Mouse (Mus musculus): ENCODE results near the gene Dcxr. TPM values are rescaled to one million over a fixed set of nuclear protein-coding genes. Genes with fewer than 3 reads are reported as not detected.

Dcxr gene
- polyA plus RNA-seq, 1 experiment from 2014 or later: 14.3 TPM

DNA sequence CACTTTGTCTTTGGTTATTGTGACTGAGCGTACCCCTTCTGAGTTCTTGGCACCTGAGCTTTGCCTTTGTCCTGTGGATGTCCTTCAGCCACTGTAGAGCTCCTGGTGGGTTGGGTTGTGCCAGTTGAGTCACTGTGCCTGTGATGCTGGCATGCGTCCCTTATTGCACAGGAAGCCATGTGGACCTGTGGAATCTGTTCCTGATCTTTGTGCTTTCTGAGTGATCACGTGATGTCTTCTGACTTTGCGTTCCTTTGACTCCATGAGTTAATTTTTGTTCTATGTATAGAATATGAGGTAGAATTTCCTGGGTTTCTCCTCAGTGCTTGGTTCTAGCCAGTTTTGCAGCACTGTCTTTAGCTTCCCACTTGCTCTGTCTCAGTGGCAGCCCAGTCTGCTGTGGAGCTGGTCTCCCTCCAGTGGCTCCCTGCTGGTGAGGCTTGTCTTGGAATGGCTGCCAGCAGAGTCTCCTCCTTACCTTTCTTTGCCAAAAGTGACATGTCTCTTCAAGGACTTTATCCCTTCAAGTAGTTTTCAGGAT, 34.5 kb downstream of the Dcxr start:
- Histone ChIP-seq H3K4me3 (ENCODE audit: low read depth, low read length) (no peak overlapping the region), H3K27me3 (ENCODE audit: control insufficient read depth, insufficient read depth, low read length) (no peaks in the 10 kb centered on the region), H3K36me3 (ENCODE audit: control insufficient read depth, insufficient read depth, low read length) (peaks cover 9% of the 10 kb centered on the region; the same call in 1 of the 2 replicates), H3K9me3 (ENCODE audit: control insufficient read depth, low read length) (no peaks in the 10 kb centered on the region), H3K9ac (ENCODE audit: low read depth, low read length) (no peak overlapping the region), H3K4me2 (replicated peaks; ENCODE audit: low read depth, low read length) (no peak overlapping the region), H3K27ac (ENCODE audit: low read depth, low read length) (no peak overlapping the region), H3K4me1 (replicated peaks; ENCODE audit: control insufficient read depth, insufficient read depth, low read length) (peaks cover 5% of the 10 kb centered on the region; the same call in 1 of the 2 replicates)
- WGBS: 94% methylated on average over 4 of the region's 4 CpGs
- no peak for DNase-seq (ENCODE audit: low spot score)
- ATAC-seq (ENCODE audit: low FRiP score): no peak

DNA sequence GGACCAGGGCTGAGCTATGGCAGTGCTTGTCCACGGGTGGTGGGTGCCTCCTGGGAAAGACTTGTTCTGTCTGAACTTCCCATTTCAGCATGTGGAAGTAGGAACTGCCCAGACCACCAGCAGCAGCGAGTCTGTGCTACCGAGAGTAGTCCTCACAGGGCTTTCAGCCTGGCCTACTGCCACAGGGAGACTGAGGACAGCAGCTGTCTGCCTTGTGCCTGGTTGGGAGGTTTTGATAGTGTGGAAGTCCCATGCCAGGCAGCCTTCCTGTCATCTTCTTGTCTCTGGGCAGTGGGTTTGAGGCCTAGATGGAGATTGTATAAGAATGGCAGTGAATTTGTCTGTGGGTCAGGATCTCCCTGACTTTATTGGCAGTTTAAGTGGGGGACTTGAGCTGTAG, 37.7 kb downstream of the Dcxr start:
- DNase-seq (ENCODE audit: low spot score): no peak
- Histone ChIP-seq H3K4me2 (replicated peaks; ENCODE audit: low read depth, low read length) (no peak overlapping the region), H3K27me3 (ENCODE audit: control insufficient read depth, insufficient read depth, low read length) (no peaks in the 10 kb centered on the region), H3K36me3 (ENCODE audit: control insufficient read depth, insufficient read depth, low read length) (peaks cover 8% of the 10 kb centered on the region; the same call in 1 of the 2 replicates), H3K4me1 (replicated peaks; ENCODE audit: control insufficient read depth, insufficient read depth, low read length) (no peaks in the 10 kb centered on the region), H3K27ac (ENCODE audit: low read depth, low read length) (no peak overlapping the region), H3K4me3 (ENCODE audit: low read depth, low read length) (no peak overlapping the region), H3K9me3 (ENCODE audit: control insufficient read depth, low read length) (no peaks in the 10 kb centered on the region), H3K9ac (ENCODE audit: low read depth, low read length) (no peak overlapping the region)
- ATAC-seq (ENCODE audit: low FRiP score): no peak
- 87% methylated on average over 3 of the region's 3 CpGs for WGBS

DNA sequence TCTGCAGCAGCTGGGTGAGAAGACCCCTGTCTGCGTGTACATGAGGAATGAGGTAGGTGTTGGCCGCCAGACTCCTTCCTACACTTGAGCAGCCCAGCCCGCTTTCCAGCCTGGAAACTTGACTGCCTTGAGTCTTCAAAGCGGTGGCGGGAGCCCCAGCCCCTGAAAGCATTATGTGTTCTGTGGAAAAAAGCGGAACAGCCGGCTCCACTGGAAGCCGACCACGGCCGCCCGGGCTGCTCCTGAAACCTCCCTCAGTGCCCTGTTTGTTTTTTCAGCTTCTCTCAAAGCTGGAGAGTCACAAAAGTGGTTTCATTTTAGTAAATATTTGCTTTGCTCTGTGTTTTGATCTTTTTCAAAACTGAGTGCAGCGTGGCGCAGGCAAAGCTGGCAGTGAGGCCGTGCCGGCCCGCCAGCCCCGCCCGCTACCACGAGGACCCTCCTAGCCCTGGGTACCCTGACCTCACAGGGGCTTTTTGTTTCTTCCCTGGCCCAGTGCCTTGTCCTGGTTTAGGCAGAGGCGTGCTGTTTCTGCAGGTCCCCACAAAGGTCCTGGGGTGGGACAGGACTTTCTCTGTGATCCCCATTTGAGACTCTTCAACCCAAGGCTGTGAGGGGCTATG, 40.3 kb downstream of the Dcxr start:
- Histone ChIP-seq H3K9me3 (ENCODE audit: control insufficient read depth, low read length) (no peaks in the 10 kb centered on the region), H3K9ac (ENCODE audit: low read depth, low read length) (no peak overlapping the region), H3K27me3 (ENCODE audit: control insufficient read depth, insufficient read depth, low read length) (no peaks in the 10 kb centered on the region), H3K27ac (ENCODE audit: low read depth, low read length) (no peak overlapping the region), H3K4me2 (replicated peaks; ENCODE audit: low read depth, low read length) (no peak overlapping the region), H3K4me1 (replicated peaks; ENCODE audit: control insufficient read depth, insufficient read depth, low read length) (no peaks in the 10 kb centered on the region), H3K36me3 (ENCODE audit: control insufficient read depth, insufficient read depth, low read length) (peaks cover 8% of the 10 kb centered on the region), H3K4me3 (ENCODE audit: low read depth, low read length) (no peak overlapping the region)
- DNase-seq (ENCODE audit: low spot score): no peak
- no peak for ATAC-seq (ENCODE audit: low FRiP score)
- WGBS: 64% methylated on average over 20 of the region's 20 CpGs

DNA sequence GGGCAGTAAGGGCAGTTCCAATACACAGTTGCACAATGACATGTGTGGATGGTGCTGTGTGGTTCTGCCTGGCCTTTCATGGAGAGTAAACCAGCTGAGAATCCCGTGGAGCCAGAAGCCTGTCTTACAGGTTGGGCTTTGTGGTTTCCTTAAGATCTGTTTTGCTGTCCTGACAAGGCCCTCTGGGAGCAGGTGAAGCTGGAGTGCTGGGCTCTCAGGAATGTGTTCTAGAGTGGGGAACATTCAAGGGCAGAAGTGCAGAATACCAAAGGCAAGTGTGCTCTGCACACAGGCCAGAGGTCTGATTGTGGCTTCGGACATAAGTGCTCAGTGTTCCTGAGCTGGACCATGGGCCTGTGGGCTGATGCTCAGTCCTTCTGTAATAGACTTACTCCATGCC, 42.4 kb downstream of the Dcxr start:
- Histone ChIP-seq H3K9ac (ENCODE audit: low read depth, low read length) (no peak overlapping the region), H3K27me3 (ENCODE audit: control insufficient read depth, insufficient read depth, low read length) (no peaks in the 10 kb centered on the region), H3K9me3 (ENCODE audit: control insufficient read depth, low read length) (no peaks in the 10 kb centered on the region), H3K36me3 (ENCODE audit: control insufficient read depth, insufficient read depth, low read length) (peaks cover 2% of the 10 kb centered on the region; the same call in 1 of the 2 replicates), H3K4me3 (ENCODE audit: low read depth, low read length) (no peak overlapping the region), H3K4me1 (replicated peaks; ENCODE audit: control insufficient read depth, insufficient read depth, low read length) (no peaks in the 10 kb centered on the region), H3K4me2 (replicated peaks; ENCODE audit: low read depth, low read length) (no peak overlapping the region), H3K27ac (ENCODE audit: low read depth, low read length) (no peak overlapping the region)
- 93% methylated on average over 2 of the region's 2 CpGs for WGBS
- DNase-seq (ENCODE audit: low spot score) (no peak), ATAC-seq (ENCODE audit: low FRiP score) (no peak)

DNA sequence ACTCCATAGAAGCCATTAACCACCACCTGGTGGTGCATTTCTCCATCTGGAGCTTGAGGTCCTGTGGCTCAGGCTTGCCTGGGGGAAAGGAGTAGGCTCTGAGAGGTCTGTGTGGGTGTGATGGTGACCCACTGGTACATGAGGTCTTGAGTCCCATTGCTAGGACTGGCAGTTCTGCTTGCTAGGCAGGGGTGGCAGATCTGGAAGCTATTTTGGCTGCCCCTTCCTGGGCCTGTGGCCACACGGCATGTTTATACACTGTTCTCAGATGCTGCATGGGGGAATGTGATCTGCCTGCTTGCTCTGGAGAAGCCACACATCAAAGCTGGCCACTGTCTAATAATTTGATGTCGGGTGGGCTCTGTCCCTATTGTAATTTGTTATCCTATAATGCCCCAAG, 43.0 kb downstream of the Dcxr start:
- Histone ChIP-seq H3K4me1 (replicated peaks; ENCODE audit: control insufficient read depth, insufficient read depth, low read length) (no peaks in the 10 kb centered on the region), H3K27ac (ENCODE audit: low read depth, low read length) (no peak overlapping the region), H3K9me3 (ENCODE audit: control insufficient read depth, low read length) (no peaks in the 10 kb centered on the region), H3K27me3 (ENCODE audit: control insufficient read depth, insufficient read depth, low read length) (no peaks in the 10 kb centered on the region), H3K9ac (ENCODE audit: low read depth, low read length) (no peak overlapping the region), H3K36me3 (ENCODE audit: control insufficient read depth, insufficient read depth, low read length) (peaks cover 2% of the 10 kb centered on the region; the same call in 1 of the 2 replicates), H3K4me2 (replicated peaks; ENCODE audit: low read depth, low read length) (no peak overlapping the region), H3K4me3 (ENCODE audit: low read depth, low read length) (no peak overlapping the region)
- 89% methylated on average over 2 of the region's 2 CpGs for WGBS
- no peak for DNase-seq (ENCODE audit: low spot score)
- no peak for ATAC-seq (ENCODE audit: low FRiP score)

DNA sequence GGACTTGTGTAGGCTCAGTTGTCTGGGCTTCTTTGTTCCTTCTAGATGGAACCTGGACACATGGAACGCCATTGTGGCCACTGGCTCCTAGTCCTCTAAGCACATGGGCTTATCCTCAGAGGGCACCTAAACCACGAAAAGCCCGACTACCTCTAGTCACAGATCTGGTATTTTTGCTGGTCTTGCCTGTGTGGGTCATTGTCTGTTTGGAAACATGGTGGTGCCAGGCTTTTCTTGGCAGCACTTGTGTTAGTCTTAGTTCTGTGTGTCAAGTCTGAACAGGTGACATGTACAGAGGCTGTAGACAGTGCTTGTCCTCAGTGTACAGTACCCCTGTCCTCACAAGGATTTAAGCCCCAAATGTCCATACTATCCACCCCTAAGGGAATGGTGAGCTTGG, 43.5 kb downstream of the Dcxr start:
- H3K4me3 ChIP-seq (ENCODE audit: low read depth, low read length): no peak overlapping the region
- H3K9me3 ChIP-seq (ENCODE audit: control insufficient read depth, low read length): no peaks in the 10 kb centered on the region
- DNase-seq (ENCODE audit: low spot score): no peak
- H3K36me3 ChIP-seq (ENCODE audit: control insufficient read depth, insufficient read depth, low read length): peaks cover 4% of the 10 kb centered on the region; the same call in 1 of the 2 replicates
- 89% methylated on average over 3 of the region's 3 CpGs for WGBS
- no peak overlapping the region for H3K9ac ChIP-seq (ENCODE audit: low read depth, low read length)
- no peak overlapping the region for H3K27ac ChIP-seq (ENCODE audit: low read depth, low read length)
- H3K4me2 ChIP-seq (replicated peaks; ENCODE audit: low read depth, low read length): no peak overlapping the region
- no peaks in the 10 kb centered on the region for H3K27me3 ChIP-seq (ENCODE audit: control insufficient read depth, insufficient read depth, low read length)
- ATAC-seq (ENCODE audit: low FRiP score): no peak
- H3K4me1 ChIP-seq (replicated peaks; ENCODE audit: control insufficient read depth, insufficient read depth, low read length): no peaks in the 10 kb centered on the region

DNA sequence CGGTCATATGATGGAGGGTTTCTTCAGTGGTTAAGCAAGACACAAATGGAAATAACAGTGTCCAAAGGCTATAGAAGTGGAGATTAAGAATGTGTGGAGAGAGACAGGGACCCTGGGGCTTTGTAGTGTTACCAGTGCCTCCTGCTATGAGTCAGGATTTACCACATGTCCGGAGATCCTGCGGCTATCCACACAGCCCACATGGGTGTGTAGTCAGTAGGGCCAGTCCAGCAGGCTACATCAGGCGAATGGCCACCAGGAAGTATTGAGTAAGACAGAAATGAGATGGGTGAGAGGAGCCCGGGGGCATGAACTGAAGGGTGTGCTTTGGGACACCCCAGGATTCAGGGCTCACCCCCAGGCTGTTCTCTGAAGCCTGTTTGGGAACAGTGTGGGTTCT, 44.4 kb downstream of the Dcxr start:
- Histone ChIP-seq H3K36me3 (ENCODE audit: control insufficient read depth, insufficient read depth, low read length) (peaks cover 7% of the 10 kb centered on the region; the same call in 1 of the 2 replicates), H3K4me2 (replicated peaks; ENCODE audit: low read depth, low read length) (no peak overlapping the region), H3K9ac (ENCODE audit: low read depth, low read length) (no peak overlapping the region), H3K27me3 (ENCODE audit: control insufficient read depth, insufficient read depth, low read length) (no peaks in the 10 kb centered on the region), H3K27ac (ENCODE audit: low read depth, low read length) (no peak overlapping the region), H3K4me1 (replicated peaks; ENCODE audit: control insufficient read depth, insufficient read depth, low read length) (no peaks in the 10 kb centered on the region), H3K9me3 (ENCODE audit: control insufficient read depth, low read length) (no peaks in the 10 kb centered on the region), H3K4me3 (ENCODE audit: low read depth, low read length) (no peak overlapping the region)
- 96% methylated on average over 5 of the region's 5 CpGs for WGBS
- ATAC-seq (ENCODE audit: low FRiP score) (no peak), DNase-seq (ENCODE audit: low spot score) (no peak)

DNA sequence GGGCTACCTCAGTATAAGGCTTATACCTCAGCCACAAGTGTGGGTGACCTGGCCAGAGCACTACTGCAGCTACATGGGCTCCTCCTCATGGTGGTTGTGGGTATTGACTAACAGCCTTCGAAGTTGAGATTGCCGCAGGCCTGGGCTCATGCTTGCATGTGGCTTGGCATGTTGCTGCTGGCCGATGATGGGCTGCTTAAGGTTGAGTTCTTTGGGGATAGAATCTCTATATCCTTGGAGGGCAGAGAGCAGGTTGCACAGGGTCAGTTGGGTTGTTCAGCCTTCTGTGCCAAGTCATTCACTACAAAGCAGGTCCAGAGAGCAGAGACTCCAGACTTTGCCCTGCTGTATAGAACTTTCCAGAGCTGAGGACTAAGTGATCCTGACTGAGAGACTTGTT, 47.2 kb downstream of the Dcxr start:
- peaks cover 4% of the 10 kb centered on the region; the same call in 1 of the 2 replicates for H3K36me3 ChIP-seq (ENCODE audit: control insufficient read depth, insufficient read depth, low read length)
- WGBS: 80% methylated on average over 3 of the region's 3 CpGs

DNA sequence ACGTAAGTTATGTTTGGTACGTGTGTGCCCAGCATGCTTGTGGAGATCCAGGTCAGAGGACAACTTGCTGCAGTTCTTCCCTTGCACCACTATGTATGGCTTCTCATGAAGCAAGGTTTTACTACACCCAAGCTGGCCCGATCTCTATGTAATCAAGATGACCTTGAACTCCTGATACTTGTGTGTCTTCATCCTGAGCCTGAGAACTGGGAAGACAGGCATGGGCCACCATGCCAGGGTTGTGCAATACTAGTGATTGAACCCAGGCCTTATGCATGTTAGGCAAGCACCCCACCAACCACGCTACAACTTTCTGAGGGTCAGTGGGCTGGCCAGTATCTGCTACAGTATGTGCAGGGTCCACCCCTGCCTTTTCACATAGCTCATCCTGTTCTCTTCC, 50.1 kb downstream of the Dcxr start:
- no peaks in the 10 kb centered on the region for H3K9me3 ChIP-seq (ENCODE audit: control insufficient read depth, low read length)

More for the DNA sequence above, 47.2 kb downstream of the Dcxr start:
- Histone ChIP-seq H3K9ac (ENCODE audit: low read depth, low read length) (no peak overlapping the region), H3K4me2 (replicated peaks; ENCODE audit: low read depth, low read length) (no peak overlapping the region), H3K27ac (ENCODE audit: low read depth, low read length) (no peak overlapping the region), H3K4me1 (replicated peaks; ENCODE audit: control insufficient read depth, insufficient read depth, low read length) (no peaks in the 10 kb centered on the region), H3K9me3 (ENCODE audit: control insufficient read depth, low read length) (no peaks in the 10 kb centered on the region), H3K27me3 (ENCODE audit: control insufficient read depth, insufficient read depth, low read length) (no peaks in the 10 kb centered on the region), H3K4me3 (ENCODE audit: low read depth, low read length) (no peak overlapping the region)
- ATAC-seq (ENCODE audit: low FRiP score) (no peak), DNase-seq (ENCODE audit: low spot score) (no peak)

More for the DNA sequence above, 50.1 kb downstream of the Dcxr start:
- 93% methylated on average over 4 of the region's 4 CpGs for WGBS
- Histone ChIP-seq H3K27ac (ENCODE audit: low read depth, low read length) (no peak overlapping the region), H3K4me3 (ENCODE audit: low read depth, low read length) (no peak overlapping the region), H3K4me2 (replicated peaks; ENCODE audit: low read depth, low read length) (no peak overlapping the region), H3K36me3 (ENCODE audit: control insufficient read depth, insufficient read depth, low read length) (peaks cover 4% of the 10 kb centered on the region; the same call in 1 of the 2 replicates), H3K27me3 (ENCODE audit: control insufficient read depth, insufficient read depth, low read length) (no peaks in the 10 kb centered on the region), H3K9ac (ENCODE audit: low read depth, low read length) (no peak overlapping the region), H3K4me1 (replicated peaks; ENCODE audit: control insufficient read depth, insufficient read depth, low read length) (peaks cover 4% of the 10 kb centered on the region; the same call in 1 of the 2 replicates)
- DNase-seq (ENCODE audit: low spot score): no peak
- ATAC-seq (ENCODE audit: low FRiP score): no peak
